Mouse (Mus musculus) kidney, adult 2 months (tissue): ENCODE data around the gene Zfp626. TPM values are rescaled to one million over a fixed set of nuclear protein-coding genes. Genes with fewer than 3 reads are reported as not detected.

Experiments used
- polyA plus RNA-seq: library from polyadenylated mRNA; depleted of rRNA; stranded (reverse); fragments of >200 nt; gene quantifications from 2 replicates; pipeline ENCODE4 v1.2.3, GENCODE M21; 2012; rRNA removed

Gene Zfp626
- polyA plus RNA-seq, 1 experiment: 0.88 TPM

Other genes with a start within 250 kb of the Zfp626 start
- gene Akt2, start 215.6 kb upstream of the Zfp626 start, polyA plus RNA-seq: 83.9 and 89.2 TPM in 2 replicates
- not detected in 2 replicates for gene Ttc9b, start 153.3 kb upstream of the Zfp626 start, polyA plus RNA-seq
- gene Map3k10, start 132.6 kb upstream of the Zfp626 start, polyA plus RNA-seq: 24.6 and 26.8 TPM in 2 replicates
- gene Zfp607b, start 117.9 kb upstream of the Zfp626 start, polyA plus RNA-seq: 0.27 and 1.1 TPM in 2 replicates
- 1.7 and 2.4 TPM in 2 replicates for gene Zfp60, start 75.8 kb upstream of the Zfp626 start, polyA plus RNA-seq
- 0.67 and 0.86 TPM in 2 replicates for gene Zfp59, start 31.4 kb downstream of the Zfp626 start, polyA plus RNA-seq
- 0.45 and 0.81 TPM in 2 replicates for gene Zfp607a, start 50.3 kb downstream of the Zfp626 start, polyA plus RNA-seq
- 2.1 and 2.5 TPM in 2 replicates for gene Zfp974, start 122.3 kb downstream of the Zfp626 start, polyA plus RNA-seq
- gene Zfp780b, start 172.0 kb downstream of the Zfp626 start, polyA plus RNA-seq: 1.6 and 2.2 TPM in 2 replicates
- gene Zfp850, start 206.9 kb downstream of the Zfp626 start, polyA plus RNA-seq: 0.11 and 0.29 TPM in 2 replicates
- 107 and 115 TPM in 2 replicates for gene Psmc4, start 242.9 kb downstream of the Zfp626 start, polyA plus RNA-seq